Mouse (Mus musculus): ENCODE data around the gene Gm20767. TPM values are rescaled to one million over a fixed set of nuclear protein-coding genes. Genes with fewer than 3 reads are reported as not detected.
"Not testable (repeated sequence)": the region's sequence is repeated elsewhere in the genome, so short reads cannot be mapped to it uniquely, and the experiment has no call there.

Gm20767 gene
- not detected for total RNA-seq (2022)

GRCm38 (mm10) chr13:120139946-120140345 lies at the start of gene Gm20767:
Gene Gm20767, plus strand, starts transcription at chr13:120140246.
- DNase-seq (ENCODE audit: low spot score in 2 of 2), result not testable (repeated sequence)

- not testable (repeated sequence) for DNase-seq (ENCODE audit: low spot score in 2 of 2)
Measured at GRCm38 (mm10) chr13:120092950-120093349, 47.1 kb upstream of the Gm20767 start.

- DNase-seq (ENCODE audit: low spot score in 2 of 2), result not testable (repeated sequence)
Measured at GRCm38 (mm10) chr13:120096241-120096937, 43.7 kb upstream of the Gm20767 start.

- not testable (repeated sequence) for DNase-seq (ENCODE audit: low spot score in 2 of 2)
Measured at GRCm38 (mm10) chr13:120096938-120097256, 43.1 kb upstream of the Gm20767 start.

GRCm38 (mm10) chr13:120099327-120099726 lies 40.7 kb upstream of the Gm20767 start:
- DNase-seq (ENCODE audit: low spot score in 2 of 2), result not testable (repeated sequence)

GRCm38 (mm10) chr13:120106504-120106903 lies 33.5 kb upstream of the Gm20767 start:
- DNase-seq (ENCODE audit: low spot score in 2 of 2), result not testable (repeated sequence)

- not testable (repeated sequence) for DNase-seq (ENCODE audit: low spot score in 2 of 2)
Measured at GRCm38 (mm10) chr13:120107000-120107399, 33.0 kb upstream of the Gm20767 start.

- DNase-seq (ENCODE audit: low spot score in 2 of 2), result not testable (repeated sequence)
Measured at GRCm38 (mm10) chr13:120142348-120142747, 2.3 kb downstream of the Gm20767 start.

GRCm38 (mm10) chr13:120149660-120150407 lies 9.8 kb downstream of the Gm20767 start:
- DNase-seq (ENCODE audit: low spot score in 2 of 2), result not testable (repeated sequence)

- DNase-seq (ENCODE audit: low spot score in 2 of 2), result not testable (repeated sequence)
Measured at GRCm38 (mm10) chr13:120150589-120150988, 10.5 kb downstream of the Gm20767 start.

- not testable (repeated sequence) for DNase-seq (ENCODE audit: low spot score in 2 of 2)
Measured at GRCm38 (mm10) chr13:120168301-120168700, 28.3 kb downstream of the Gm20767 start.

- DNase-seq (ENCODE audit: low spot score in 2 of 2), result not testable (repeated sequence)
Measured at GRCm38 (mm10) chr13:120172133-120172532, 32.1 kb downstream of the Gm20767 start, which contains the start of gene Gm21818. Gene Gm21818, plus strand, starts transcription at chr13:120172433.

GRCm38 (mm10) chr13:120196189-120196821 lies 56.3 kb downstream of the Gm20767 start:
- DNase-seq (ENCODE audit: low spot score in 2 of 2), result not testable (repeated sequence)

Other genes starting within 250 kb of the Gm20767 start
- not detected for gene Tcstv1, start 245.5 kb upstream of the Gm20767 start, total RNA-seq (2022)
- gene Gm21761, start 211.0 kb upstream of the Gm20767 start, total RNA-seq (2022), result not detected
- gene B020031M17Rik, start 189.4 kb upstream of the Gm20767 start, total RNA-seq (2022), result not detected
- gene Gm36079, start 113.2 kb upstream of the Gm20767 start, total RNA-seq (2022), result not detected
- gene Gm21188, start 88.1 kb upstream of the Gm20767 start, total RNA-seq (2022), result not detected
- gene Gm21818, start 32.2 kb downstream of the Gm20767 start, total RNA-seq (2022), result not detected
- gene Gm21762, start 75.7 kb downstream of the Gm20767 start, total RNA-seq (2022), result not detected
- not detected for gene Gm21731, start 98.9 kb downstream of the Gm20767 start, total RNA-seq (2022)
- not detected for gene AF067061, start 122.9 kb downstream of the Gm20767 start, total RNA-seq (2022)
- gene BC147527, start 160.1 kb downstream of the Gm20767 start, total RNA-seq (2022), result not detected
- gene Tcstv3, start 176.6 kb downstream of the Gm20767 start, total RNA-seq (2022), result not detected

Data from left cerebral cortex, adult 8-10 months (tissue).